Mouse (Mus musculus) CD4-positive helper T cell, adult 2 months (primary cell): ENCODE results near the gene Traf2.

Experiments used
- DNase-seq: peaks from one replicate; pipeline ENCODE4 v3.0.0-alpha.2; 2012; ENCODE audit warnings: low read depth, missing footprints, low spot score

Traf2 gene

DNA sequence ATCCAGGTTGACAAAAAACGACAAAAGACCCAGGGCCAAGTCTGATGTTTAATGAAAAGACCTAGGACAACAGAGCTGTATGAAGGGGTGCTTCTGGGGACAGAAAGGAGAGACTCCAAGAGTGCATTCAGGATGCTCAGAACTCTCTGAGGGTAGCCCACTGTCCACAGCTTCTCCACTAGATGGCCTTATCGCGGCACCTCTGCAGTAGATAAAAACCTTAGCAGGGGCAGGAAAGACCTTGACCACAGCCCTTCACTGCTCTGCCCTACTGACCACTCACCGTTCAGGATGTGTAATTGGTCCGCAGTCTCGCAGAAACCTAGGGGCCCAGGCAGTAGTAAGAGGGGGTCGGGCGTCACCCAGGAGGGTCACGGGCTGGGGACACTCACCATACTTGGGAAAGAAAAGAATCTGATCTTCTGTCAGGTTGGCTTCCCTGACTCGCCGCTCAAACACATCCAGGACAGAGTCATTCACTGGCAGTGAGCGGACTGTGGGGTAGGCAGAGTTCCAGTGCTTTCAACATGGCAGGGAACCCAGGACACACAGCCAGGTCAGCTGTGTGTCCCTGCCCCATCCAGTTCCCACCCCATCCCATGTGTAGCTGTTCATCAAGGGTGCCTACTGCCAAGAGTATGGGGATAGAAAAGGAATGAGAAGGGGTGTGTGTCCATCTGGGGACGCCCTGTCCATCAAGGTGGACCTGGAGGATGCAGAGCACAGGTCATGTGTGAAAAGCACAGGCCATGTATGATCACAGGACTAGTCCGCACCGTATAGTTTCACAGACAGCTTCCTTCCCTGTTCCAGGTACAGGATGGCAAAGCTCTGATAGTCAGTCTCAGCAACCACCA lies 47.9 kb downstream of the Traf2 start:
- DNase-seq: no peak

DNA sequence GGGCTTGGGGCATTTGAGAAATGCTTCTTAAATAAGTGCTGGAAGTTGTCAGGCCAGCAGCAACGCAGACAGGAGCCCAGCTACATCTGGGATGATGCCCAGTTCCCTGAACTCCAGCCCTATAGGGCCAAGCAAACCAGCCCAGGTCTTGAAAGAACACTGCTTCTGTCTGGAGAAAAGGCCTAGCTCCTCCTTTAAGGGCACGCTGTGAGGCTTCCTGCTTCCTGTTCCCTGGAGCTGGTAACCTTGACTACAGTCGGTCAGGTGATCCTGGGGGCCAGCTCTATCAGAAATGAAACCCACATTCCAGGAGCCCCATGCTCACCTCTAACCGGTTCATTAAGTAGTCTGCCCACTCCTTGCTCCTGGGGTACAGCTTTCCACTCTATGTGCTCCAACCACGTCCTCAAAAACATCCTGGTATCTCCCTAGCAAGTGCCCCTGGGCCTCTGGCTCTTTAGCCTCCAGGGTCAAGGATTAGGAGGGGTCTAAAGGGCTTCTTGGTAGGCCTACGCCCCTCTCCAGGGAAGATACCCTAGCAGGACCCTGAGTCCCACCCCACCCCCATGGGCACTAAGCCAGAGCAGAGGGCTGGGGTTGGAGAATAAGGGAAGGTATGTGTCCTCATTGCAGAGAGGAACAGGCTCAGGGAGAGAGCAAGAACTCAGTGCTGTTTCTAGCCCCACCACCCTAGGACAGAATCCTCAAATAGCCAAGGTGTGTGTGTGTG lies 48.7 kb downstream of the Traf2 start:
- DNase-seq: no peak

DNA sequence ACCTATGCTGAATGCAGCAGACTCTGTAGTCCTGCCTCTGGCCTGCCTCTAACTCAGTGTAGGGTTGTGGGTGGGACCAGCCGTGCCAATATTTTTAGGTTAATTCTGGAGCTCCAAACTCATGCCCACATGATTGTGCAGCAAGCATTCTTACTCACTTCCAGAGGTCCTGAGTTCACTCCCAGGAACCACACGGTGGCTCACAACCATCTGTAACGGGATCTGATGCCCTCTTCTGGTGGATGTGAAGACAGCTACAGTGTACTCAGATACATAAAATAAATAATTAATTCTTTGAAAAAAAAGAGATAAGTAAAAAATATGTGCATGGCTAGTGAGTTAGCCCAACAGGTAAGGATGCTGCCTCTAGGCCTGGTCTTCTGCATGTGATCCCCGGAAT lies 50.3 kb downstream of the Traf2 start:
- DNase-seq: peak; percentile 52

DNA sequence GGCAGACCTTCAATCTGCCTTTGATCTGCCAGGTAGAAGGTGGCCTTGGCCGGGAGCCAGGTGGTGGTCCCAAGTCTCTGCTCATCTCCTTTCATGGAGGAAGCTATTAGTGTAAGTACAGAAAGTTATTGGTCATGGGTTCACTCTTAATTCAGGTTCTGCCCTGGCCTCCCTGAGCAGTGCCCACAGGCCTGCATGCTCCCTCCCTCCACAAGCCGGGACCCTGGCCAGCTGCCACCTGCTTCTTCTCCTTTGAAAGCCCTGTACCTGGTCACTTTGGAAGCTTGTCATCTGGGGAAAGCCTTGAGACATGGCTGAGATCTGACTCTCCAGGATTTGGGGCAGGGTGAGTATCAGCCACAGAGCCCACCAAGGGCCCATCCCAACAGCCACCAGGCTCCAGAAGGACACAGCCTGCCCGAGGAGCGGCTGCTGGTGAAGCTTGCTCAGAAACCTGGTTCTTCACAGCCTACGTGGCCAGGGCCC lies 53.2 kb downstream of the Traf2 start, which contains the start of gene Lcn12:
Gene Lcn12, minus strand, starts transcription at position 436 of the 486 bp plus-strand sequence.
- DNase-seq: no peak

DNA sequence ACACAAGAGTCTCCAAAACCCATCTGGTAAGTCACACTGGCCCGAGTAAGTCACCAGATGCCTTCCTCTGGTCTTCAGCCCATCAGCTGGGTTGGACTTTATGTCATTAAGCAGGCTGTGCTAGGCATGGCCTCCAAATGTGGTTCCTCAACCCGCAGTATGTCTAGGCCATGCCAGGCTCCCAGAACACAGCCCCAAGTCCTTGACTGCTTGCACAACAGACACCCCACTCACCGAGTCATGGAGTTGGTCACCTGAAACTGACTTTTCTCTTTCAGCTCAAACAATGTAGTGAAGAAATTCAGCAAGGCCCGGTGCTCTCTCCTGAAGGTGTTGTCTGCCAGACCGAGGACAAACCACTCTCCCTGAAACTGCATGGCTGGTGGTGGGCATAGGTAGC lies 53.8 kb downstream of the Traf2 start:
- no peak for DNase-seq

DNA sequence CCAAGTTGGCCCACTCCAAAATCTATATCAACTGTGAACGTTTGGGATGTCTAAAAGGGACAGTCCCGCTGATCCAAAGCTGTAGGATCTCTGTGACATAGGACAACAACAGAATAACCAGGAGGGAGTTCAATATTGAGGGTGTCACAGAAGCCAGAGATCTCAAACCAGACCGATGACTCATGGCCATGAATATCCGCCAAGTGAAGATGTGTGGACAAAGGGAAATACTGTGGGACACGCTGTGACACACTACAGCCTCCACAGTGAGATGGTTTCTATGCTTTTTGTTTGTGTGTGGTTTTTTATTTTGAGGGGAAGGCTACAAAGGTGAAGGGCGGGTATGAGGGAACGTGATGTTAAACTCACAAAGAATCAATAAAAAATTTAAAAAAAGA lies 58.1 kb downstream of the Traf2 start:
- no peak for DNase-seq

DNA sequence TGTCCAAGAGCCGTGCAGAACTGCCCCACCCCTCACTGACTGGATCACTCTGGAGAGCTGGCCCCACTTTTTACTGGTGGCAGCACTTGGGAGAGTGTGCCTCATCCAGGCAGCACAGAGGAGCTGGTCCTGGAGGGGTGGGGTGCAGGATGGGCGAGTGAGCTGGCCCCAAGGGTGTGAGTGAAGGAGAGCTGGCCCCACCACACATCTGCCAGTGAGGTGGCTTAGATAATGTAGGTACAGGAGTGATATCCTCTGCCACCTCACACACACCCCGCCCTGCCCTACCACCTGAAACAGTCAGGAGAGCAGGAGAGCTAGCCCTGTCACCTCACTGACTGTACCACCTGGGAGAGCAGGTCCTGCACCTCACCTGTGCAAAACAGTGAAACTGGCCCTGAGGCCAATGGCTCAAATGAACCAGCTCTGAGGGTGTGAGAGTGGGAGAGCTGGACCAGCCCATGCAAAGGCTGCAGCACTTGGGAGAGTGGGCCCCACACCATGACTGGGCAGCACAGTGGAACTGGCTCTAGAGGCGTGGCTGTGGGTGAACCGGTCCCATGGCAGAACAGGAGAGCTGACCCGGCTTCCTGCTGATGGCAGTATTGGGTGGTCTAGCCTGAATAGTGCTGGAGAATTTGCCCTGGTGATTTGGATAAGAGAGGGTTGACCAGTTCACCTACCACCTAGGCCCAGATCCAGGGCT lies 58.6 kb downstream of the Traf2 start:
- DNase-seq: no peak

DNA sequence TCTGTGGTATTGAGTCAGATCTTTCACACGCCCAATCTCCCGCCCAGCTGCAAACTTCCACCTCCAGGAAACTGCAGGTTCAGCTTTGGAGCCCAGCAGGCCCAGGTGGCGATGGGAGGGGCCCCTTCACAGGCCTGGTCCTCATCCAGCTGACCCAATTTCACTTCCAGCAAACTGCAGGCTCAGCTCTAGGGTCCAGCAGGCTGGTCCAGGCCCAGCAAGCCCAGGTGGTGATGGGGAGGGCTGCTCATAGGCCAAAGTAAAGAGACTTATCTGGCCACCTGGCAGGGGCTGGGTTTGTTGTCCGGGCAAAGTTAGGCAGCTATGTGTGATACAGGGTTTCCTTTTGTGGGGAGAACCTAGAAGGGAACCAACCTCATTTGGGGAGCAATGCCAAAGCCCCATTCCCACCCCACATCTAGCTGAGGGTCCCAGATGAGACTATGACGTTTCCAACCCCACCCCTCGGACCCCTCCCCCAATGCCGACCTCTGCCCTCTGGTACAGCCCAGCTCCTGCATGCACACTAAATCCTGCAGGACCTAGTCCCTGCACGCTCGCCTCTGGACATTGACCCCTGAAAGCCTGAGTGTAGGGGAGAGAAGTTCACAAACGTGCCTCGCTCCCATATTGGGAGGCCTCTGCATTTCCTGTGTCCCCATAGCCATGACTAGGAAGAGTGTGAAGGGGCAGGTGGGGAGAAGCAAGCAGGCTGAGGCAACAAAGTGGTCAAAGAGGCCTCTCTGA lies 61.7 kb downstream of the Traf2 start:
- DNase-seq: no peak

DNA sequence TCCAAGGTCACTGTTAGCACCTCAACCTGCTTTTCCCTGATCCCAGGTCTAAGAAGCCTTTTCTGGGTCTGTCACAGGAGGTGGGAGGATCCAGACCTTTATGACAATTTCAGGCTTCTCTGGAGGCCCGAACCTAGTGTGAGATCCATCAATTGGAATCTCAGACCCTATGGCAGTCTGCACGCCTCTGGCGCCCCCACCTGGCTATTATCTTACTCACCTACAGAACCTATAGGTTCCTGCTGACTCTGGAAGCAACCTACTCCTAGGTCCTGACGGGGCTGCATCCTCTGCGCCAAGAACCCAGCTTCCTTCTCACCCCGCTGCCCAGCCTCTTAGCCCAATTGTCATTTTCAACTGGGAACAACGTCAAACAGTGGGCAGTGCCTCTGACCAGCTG lies 63.8 kb downstream of the Traf2 start:
- DNase-seq: peak; percentile 81

DNA sequence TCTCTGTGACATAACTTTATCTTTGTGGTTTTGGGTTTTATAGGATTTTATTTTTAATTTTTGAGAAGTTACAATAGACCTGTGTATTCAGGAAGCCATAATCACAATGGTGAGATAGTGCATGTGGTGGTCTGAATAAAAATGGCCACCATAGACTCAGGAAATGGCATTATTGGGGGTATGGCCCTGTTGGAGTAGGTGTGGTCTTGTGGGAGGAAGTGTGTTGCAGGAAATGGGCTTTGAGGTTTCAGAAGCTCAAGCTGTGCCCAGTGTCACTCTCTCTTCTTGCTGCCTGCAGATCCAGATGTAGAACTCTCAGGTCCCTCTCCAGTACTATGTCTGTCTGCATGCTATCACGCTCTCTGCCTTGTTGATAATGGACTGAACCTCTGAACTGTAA lies 66.2 kb downstream of the Traf2 start:
- no peak for DNase-seq

DNA sequence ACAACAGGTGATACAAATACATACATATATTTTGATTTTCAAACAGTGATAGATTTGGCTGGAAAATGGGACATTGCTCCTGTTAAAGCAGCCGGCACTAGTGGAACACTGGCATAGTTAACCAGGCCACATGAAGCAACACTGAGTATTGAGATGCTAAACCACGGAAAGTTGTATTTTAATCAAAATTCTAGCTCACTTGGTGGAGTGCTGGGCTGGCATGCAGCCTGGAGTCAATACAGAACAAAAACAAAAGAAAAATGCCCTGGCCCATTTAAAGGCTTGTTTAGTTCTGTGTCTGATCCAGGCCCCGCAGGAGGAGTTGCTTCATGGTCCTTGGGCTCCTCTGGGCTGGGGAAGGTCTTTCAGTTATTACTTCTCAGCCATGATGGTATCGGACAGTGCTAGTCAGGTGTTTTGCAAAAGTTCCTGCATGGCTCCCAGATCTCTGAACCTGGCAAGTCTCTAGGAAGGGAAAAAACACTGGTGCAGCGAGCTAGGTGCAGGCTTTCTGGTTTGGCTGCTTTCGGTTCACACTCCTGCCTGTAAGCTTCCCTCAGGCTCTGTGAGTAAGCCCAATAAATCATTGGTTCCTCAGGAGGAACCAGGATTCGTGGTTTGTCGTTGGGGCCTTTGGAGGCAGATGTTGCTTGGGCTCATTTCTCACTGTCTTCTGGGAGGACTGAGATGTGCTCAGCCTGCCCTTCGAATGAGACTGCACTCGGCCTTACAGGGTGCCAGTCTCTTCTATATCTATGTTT lies 67.0 kb downstream of the Traf2 start:
- no peak for DNase-seq

DNA sequence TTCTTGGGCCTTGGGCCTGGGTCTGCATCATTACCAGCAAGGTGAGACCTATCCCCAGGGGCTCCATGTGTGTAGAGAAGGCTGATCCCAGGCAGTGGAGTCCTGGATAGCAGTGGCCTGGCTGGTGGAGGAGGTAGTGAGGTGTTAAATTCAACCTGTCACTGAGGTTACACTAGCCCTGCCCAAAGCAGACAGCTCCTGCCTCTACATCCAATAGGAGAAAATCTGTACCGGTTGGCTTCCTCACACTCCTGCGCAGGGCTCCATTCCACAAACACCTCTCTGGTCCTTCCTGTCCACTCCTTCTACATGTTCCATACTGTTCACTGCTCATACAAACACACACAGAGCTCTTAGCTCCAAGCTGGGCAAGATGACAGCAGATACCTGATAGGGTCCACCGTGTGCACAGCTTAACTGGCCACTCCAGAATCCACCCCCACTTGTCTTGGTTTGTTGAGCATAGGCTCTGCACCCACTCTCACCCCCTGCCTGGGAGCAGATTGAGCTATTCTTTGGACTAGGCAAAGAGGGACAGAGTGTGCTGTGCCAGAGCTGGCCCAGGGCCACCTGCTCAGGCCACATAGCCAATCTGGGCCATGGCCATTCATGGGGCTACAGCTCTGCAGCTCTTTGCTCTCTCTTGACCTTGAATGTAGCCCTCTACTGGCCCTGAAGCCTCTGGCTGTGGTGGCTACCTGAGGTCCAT lies 68.6 kb downstream of the Traf2 start:
- no peak for DNase-seq

DNA sequence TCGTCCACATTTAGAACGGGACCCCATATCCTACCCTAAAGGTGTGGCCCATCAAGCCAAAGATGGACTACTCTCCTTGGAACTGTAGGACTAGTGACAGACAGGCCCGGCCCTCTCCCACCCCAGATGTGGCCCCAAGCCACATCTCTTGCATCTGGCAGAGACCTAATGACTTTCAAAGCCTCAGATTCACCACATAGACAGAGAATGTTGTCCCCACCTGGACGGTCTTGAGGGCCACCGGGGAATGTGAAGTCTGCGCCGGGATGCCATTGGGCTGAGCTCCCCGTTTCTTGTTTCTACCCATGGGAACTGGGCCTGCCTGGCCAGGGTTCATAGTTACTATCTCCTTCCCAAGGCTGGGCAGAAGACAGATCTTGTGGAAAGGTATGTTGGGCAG lies 69.2 kb downstream of the Traf2 start:
- DNase-seq: no peak

DNA sequence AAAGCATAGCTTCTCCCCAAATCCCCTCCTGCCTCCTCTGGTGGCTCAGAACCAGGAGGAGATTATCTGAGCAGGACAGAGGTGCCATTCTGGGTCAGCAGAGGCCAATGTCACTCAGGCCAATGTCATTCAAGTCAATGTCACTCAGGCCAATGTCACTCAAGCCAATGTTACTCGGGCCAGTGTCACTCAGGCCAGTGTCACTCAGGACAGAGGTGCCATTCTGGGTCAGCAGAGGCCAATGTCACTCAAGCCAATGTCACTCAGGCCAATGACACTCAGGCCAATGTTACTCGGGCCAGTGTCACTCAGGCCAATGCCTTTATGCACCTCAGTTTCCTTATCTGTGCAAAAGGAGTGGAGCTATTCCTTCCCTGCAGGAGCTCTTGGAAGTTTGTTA lies 74.2 kb downstream of the Traf2 start:
- DNase-seq: no peak

DNA sequence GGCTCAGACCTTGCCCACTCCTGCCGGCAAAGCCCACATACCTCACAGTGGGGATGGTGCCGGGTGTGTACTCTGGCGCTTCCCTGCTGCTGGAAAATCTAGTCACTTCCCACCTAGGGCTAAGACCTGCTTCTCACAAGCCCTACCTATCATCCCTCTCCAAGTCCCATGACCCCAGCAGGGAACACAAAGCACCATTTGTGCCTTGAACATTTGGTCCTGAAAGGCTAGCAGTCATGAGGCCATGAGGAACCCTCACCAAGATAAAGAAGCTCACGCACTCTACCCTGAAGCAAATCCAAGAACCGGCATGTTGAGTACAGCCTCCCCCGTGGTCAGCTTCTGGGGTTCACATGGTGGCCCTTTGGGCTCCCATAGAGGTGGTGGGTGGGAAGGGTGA lies 76.8 kb downstream of the Traf2 start, which contains the start of gene Ptgds:
Gene Ptgds, minus strand, starts transcription at position 78 of the 400 bp plus-strand sequence.
- no peak for DNase-seq

DNA sequence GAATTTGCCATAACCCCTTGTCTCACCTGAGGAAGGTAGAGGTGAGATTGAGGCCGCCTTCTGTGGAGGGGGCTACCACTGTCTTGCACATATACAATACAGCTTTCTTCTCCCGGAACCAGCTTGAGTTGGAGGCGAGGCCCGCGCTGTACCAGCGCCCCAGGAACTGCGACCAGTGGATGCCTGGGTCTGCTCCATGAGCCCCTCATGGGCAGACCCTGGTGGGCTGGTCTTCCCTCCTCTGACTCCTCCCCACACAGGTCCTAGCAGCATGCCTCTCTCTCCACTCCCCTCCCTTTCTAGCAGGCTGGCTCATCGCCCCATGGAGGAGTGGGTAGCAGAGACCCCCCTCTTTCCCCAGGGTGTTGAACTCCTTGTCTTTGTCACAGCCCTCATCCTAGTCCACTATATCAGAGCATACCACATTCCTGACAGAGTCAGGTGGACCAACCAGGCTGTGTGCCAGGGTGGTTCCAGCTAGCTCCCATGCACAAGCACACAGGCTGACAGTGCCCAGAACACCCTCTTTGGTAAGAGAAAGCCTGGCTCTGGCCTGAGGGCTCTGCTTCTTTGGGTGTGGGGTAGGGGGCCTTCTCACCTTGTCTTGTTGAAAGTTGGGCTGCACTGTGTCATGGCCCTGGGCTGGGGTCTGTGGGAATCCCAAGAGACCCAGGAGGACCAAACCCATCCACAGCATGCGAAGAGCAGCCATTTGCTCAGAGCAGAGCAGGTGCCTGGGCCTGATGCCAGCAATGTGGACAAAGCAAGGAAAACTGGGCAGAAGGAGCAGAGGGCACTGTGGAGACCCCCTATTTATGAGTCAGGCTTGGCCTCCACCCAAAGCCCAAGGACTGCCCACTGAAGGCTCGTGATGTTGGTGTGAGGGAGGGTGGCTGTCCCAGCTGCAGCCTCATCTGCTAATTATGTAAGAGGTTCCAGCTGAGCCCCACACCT lies 77.5 kb downstream of the Traf2 start:
- DNase-seq: no peak
